Mouse (Mus musculus) cerebral cortex, adult 2 months (tissue): ENCODE measurements around the gene Qsox1.

ENCODE experiments used
- WGBS: fragments of 180-500 bp; shearing (Covaris S2); methylation state at CpG from one replicate; pipeline ENCODE4 v1.1.7; 2018; 5-methylcytosine and 5-hydroxymethylcytosine counted together

Gene Qsox1

DNA sequence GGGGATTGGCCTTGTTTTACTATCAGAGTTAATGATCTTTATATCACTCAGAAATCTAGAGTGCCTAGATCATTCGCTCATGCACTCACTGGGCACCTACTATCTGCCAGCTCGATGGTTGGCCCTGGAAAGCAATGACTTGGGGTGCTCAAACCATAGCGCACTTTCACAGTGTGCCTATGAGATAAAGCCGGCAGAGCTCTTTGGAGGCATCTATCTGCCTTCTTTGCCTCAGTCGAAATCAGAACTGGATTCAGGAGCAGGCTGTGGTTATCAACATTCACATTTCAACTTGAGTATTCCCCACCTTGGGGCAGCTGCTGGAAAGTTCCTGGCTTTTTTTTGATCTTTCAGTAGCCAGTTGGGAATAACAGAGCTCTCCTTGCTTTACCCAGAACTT, 64.8 kb downstream of the Qsox1 start:
- WGBS: 87% methylated on average over 5 of the region's 5 CpGs

DNA sequence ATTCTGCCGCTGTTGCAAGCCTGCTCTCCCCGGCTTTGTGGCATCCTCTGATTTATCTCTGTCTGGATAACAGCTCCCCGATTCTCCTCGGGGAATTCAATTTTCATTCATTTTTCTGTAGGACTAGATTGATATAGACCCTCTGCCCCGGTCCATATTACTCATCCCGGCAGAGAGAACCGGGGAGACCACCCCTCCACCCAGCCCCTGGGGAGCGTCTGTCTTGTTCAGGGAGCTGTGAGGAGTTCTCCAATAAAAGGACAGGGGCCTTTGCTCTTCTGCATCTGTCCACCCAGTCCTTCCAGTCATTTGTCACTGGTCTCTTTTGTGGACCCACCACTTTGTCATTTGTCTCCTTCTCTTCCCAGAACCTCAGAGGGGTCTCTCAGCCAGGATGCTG, 65.7 kb downstream of the Qsox1 start:
- WGBS: 39% methylated on average over 8 of the region's 8 CpGs

DNA sequence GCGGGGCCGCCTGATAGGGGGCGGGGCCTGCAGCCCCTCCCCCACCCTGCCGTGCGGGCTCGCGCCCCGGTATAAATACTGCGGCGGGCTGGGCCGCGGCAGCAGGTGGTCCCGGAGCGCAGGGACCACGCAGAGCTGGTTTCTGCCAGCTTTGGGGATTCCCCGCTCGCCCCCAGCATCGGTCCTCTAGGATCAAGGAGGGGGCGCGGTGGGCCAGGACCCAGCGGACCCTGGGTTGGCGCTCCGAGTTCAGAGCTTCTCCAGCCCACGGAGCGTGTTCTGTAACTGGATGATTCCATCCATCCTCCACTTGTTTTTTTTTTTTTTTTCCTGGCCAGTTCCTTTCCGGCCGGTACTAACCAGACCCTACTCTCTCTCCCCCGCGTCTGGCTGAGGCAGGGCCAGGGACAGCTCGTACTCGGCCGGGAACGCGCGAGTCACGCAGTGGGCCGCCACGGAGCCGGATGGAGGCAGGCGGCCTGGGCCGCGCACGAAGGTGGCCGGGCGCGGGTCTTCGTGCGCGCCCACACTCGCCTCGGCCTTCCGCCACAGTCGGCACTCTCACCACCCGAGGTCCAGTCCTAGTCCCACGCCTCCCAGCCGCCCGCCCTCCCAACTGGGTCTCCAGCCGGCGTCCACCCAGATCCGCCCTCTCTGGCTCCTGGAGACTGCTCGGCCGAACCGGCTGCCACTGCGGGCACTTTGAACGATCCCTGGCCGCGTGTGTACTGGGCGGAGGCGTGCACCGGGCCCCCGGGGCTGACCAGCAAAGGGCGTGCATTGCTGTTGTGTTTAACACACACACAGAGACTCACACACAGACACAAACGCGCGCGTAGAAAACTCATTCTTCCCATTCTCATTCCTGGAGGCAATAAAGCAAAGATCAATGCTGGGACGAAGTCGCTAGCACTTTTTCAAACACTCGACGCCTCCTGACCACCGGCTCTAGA, 70.0 kb downstream of the Qsox1 start:
- 1% methylated on average over 68 of the region's 81 CpGs for WGBS

DNA sequence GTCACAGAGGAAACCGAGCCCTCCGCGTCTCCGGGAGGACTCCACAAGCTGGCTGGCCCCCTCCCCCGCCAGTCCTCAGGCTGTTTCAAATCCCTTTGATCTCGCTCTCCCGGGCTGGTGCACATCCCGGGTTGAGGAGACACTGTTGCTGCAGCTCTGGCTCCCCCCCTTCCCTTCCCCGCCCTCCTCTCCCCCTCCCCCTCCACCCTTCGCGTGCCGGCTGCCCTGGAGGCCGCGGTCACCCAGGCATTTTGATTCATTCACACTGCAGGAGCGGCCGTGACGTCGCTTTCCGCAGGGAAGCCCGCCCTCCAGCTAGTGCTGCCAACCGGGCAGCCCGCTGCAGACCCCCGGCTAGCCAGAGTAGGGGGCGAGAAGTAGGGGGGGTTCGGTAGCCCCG, 70.7 kb downstream of the Qsox1 start:
- under 1% methylated on average over 25 of the region's 26 CpGs for WGBS

DNA sequence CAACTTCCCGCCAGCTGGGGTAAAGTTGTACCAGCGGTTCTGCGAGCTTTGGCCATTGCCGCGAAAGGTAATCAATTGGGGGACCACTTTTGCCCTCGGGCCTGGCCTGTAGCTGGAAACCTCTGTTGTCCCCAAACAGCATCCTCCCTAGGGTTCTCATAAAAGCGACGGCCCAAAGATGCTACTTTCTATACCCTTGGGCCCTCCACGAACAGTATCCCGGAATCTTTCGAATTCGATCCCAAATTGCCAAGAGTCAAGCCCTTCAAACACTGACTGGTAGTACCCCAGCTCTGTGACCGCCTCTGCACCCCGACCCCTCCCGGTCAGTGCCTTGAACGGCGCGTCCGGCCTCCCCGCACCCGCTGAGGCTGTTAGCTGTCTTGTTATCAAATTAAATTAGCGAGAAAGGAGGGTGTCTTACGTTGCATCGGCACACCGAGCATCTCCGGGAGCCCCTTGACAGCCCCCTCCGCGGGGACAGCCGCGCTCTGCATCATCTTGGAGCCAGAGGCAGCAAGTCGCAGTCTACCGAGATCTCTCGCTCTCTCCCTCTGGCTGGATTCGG, 71.2 kb downstream of the Qsox1 start:
- WGBS: 2% methylated on average over 34 of the region's 34 CpGs

DNA sequence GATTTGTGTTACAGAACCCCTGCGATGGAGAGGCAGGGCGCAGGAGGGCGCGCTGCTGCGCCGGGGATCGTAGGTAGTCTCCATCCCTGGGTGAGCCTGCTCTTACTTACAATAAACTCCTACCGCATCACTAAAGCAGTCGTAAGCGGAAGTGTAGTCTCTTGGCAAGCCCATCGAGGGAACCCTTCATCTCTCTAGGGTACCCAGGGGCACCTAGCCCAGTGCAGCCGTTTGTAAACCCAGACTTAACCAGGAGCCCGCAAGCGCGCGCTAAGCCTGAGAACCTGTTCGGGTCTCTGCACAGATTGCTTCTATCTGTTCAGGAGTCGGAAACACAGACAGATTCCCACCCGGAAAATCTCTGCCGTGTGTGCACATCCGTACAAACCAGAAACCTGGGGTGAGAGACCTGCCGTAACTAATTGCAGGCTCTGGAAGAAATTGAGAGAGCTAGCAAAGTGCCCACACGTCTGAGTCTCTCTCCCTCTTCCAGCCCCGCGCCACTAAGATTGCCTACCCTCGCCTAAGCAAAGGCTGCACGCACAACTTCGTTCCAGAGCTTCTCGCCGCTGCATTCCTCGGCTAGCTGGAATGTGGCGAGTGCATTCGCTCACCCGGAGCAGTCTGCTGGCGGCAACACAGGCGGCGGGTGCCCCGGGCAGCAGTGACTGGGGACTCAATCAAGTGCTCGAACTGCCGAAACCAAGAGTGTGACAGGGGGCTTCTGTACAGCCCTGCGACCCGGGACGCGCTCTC, 71.9 kb downstream of the Qsox1 start:
- 2% methylated on average over 44 of the region's 44 CpGs for WGBS

DNA sequence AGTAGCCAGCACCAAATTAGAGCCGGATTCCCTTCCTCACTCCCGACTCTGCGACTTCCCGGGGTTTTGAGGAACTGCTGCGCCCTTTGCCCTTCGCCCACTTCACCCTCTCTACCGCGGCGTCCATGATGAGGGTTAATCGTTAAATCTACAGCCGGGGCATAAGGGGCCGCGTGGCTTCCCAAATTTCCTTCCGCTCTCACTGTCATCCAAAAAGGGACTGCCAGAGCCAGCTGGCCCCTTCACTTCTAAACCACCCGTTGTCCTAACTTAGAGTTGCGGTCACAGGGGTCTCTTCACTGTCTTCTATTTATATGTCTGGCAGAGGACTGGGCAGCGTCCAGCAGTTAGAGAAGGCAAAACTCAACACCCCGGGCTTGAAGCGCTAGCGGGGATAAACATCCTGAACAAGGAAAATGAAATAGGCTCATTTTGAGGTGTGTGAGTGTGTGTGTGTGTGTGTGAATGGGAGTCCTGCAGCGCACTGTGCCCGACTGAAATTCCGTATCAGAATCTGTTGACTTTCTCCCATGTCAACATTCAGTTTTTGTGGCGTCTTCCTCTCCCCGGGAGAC, 74.8 kb downstream of the Qsox1 start:
- WGBS: 2% methylated on average over 25 of the region's 25 CpGs

DNA sequence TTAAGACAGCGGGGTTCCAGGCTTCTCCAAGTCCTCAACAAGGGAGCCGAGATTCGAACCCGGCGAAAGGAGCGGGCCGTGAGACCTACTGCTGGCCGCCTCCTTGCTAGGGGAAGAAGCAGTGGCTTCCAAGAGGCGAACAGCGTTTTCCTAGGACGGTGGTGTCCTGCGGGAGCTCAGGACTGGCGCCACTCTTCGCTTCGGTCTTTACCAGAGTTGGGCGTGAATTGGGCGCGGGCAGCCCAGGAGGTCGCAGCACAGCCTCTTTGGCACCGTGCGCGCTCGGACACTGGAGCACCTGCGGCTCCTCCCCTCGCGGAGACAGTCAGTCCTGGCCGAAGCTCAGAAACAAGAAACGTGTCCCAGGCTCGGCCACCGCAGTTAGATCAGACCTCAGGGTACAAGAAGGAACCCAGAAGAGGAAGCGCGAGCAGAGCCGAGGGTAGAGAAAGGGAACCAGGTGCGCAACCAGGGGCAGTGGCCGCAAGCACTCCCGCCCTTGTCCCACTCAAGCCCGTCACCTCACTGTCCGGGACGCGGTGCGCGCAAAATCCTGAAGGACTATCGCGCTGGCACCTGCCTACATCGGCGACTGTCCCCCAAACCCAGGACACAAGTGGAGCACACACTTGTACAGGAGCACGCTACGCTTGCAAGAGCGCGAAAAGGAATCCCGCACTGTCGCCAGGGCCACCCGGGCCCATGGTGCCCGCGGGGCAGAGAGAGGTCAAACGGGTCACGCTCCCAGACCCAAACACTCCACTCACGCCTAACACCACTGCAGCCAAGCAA, 75.5 kb downstream of the Qsox1 start:
- 1% methylated on average over 58 of the region's 58 CpGs for WGBS

DNA sequence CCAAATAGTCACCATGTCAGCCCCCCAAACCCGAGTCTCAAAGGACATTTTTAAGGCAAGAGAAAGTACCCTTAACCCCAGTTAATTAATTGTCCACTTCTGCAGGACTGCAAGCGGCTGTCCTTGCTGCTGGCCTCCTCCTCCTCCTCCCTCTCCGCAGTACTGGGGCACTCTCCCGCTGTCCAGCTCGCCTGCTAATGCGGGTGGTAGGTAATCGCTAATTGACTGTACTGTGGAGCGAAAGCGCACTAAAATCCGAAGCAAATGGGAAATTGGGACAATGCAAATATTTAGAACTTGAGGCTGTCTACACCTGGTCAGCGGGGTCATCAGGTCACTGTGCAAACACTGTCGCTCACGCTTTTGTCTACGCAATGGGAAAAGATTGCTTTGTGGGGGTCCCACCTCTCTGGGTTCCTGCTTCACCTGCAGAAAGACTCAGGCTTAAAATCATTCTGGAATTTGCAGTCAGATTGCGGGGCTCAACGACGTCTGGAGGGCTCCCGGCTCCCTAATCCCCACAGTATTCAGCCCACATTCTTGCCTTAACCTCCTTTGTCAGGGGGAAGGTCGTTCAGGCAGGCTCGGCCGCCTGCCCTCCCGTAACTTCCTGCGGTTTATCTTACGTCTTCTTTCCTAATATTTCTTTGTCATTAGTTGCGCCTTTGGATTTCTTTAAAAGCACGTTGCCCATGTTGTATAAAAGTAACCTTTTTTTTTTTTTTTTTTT, 76.4 kb downstream of the Qsox1 start:
- WGBS: 5% methylated on average over 26 of the region's 26 CpGs

DNA sequence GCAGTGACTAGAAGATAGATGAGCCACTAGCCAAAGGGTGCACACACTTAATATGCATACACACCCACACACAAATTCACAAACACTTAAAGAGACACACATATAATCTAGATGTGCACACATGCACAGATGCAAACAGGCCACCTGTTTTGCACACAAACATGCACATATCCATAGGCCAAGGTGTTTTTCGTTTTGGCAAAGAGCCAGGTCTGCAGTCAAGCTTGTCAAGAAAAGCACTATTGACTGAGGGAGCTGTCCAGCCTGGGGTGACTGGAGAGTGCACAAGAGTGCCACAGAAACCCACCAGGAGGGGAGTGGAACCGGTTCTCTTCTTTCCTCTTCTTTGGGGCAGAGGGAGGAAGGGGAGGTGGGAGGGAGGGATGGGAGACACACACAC, 81.5 kb downstream of the Qsox1 start:
- WGBS: 17% methylated on average over 2 of the region's 2 CpGs

DNA sequence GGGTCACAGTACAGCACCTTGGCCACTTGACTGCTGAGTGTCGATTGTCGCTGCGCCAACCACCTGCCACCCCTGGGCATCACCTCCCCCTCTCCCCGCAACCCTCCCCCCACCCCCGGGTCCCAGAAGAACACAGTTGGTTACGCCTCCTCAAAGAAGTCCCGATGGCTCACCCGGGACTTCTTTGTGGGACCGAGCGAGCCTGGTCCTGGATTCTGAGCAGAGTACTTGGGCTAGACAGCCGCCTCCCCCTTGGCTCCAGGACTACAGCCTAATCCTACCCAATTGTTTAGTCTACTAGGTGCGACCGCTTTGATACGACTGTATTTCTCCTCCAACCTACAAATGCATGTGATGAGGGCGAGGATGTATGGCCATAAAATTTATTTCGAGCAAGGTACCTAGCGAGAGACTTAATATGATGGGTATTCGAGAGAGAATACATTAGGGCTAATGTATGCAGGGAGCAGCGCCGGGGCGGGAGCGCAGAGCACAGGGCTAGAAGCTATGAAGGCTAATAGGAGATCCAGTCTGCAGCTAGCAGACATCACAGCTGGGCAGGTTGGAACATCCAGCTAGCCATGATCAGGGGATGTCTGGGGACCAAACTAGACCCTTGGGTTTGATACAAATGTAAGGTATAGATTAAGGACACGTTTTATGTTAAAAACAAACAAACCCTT, 83.4 kb downstream of the Qsox1 start:
- WGBS: 9% methylated on average over 23 of the region's 23 CpGs

DNA sequence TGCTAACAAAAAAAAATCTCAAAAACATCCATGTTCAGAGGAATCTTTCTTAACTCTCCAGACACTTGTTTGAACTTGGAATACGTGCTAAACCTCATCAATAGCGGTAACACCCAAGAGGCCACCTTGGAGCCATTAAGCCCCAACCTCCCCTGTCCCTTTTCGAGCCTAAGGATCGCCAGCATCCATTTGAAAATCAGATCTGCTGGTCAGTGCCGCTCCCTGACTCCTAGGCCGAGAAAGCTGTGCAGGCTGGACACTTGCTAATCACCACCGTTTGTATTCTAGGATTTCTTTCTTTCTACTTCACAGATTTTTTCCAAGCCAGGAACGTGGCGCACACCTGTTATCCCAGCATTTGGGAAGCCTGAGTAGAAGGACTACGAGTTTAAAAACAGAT, 84.9 kb downstream of the Qsox1 start:
- WGBS: 61% methylated on average over 10 of the region's 10 CpGs
